Mouse (Mus musculus): Measurements from ENCODE around the gene Rwdd2a.

DNA sequence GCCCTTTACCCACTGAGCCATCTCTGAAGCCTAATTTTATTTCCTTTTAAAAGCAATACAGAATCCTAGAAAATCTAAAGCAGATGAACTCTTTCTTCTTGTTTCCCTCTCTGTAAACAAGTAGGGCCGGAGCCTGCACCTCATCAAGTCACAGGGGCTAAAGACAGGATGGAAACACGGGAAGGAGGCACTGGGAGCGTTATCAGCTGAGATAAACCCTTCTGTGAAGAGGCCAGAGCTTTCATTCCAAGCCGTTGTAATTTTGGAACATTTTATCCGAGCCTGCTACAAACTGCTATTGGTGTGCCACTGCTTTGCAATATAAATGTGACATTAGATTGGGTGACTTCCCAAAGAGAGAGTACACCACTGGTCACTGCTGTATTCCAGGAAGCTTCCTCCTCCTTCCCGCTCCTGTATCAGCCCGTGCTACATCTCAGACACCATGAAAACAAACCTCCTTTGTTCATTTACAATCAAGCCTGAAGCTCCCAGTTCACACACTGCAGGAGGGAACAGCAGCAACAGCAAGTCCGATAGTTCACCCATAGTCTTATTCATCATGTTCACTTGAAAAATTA is 28.0 kb downstream of the Rwdd2a start:
- TF ChIP-seq POLR2A (IDR thresholded peaks at IDR 0.05; ENCODE audit: insufficient read depth, low read depth, low read length): no peak
- no peak for TF ChIP-seq CTCF (IDR thresholded peaks at IDR 0.05; ENCODE audit: insufficient read depth, low read depth, low read length)
